Mouse (Mus musculus): ENCODE data around the gene Jph2. TPM values are rescaled to one million over a fixed set of nuclear protein-coding genes. Genes with fewer than 3 reads are reported as not detected.
A peak's percentile ranks its signal among the peaks of the same experiment; 100 is the strongest.

The Jph2 gene
- polyA plus RNA-seq, 1 experiment from 2014 or later, result 25.5 TPM

DNA sequence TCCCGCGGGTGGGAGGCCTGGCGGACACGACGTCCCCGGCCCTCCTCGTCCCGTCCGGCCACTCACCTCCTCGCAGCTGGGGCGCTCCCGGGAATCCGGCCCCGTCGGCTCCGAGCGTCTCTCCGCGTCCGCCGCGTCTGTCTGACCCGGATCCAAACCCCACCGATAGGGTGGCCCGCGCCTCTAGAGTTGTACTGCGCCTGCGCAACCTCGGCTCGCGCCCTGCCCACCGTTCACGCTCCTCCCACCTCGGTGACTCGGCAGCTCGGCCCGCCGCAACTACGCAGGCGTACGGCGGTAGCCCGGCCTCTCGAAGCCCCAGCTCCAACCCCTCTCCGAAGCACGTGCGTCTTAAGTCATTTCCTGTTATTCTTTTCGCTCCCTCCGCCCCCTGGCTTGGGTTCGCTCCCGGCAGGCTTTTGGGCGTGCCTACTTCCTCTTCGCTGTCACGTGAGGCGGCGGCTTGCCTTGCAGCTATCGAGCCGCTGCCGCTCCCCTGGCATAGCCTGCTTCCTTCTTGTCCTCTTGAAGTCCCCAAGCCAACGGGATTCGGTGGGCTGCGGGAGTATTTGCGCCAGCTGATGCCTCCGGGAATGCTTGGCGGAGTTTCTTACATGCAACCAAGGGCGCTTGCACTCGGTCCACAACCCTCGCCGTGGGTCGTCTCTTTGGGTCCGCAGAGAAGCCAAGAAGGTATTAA lies 21.7 kb upstream of the Jph2 start:
- H3K36me3 ChIP-seq (ENCODE audit: control insufficient read depth, insufficient read depth, low read length), result peaks cover 9% of the 10 kb centered on the region
- under 1% methylated on average over 70 of the region's 71 CpGs for WGBS
- H3K4me1 ChIP-seq (ENCODE audit: control insufficient read depth in 2 of 2, insufficient read depth in 2 of 2, low read length in 2 of 2), result peaks cover 10 to 22% of the 10 kb centered on the region in 2 experiments
- H3K4me3 ChIP-seq (ENCODE audit: control insufficient read depth in 1 of 2, insufficient read depth in 1 of 2, low read depth in 1 of 2, low read length in 2 of 2), result peak overlapping the region; percentile 85 to 92
- no peaks in the 10 kb centered on the region for H3K27me3 ChIP-seq (ENCODE audit: control insufficient read depth, insufficient read depth, low read length)
- ATAC-seq (ENCODE audit: insufficient number of reproducible peaks, insufficient read depth, low FRiP score, low read depth), result peak; percentile 98
- H3K9me3 ChIP-seq (ENCODE audit: control insufficient read depth, low read length), result no peaks in the 10 kb centered on the region
- peak overlapping the region; percentile 78 to 88 for H3K27ac ChIP-seq (replicated peaks in 1 of 2; ENCODE audit: control insufficient read depth in 1 of 2, insufficient read depth in 1 of 2, low read depth in 2 of 2, low read length in 2 of 2)
- peak overlapping the region; percentile 82 for H3K4me2 ChIP-seq (ENCODE audit: low read length)
- peak overlapping the region; percentile 88 for H3K9ac ChIP-seq (ENCODE audit: low read length)

DNA sequence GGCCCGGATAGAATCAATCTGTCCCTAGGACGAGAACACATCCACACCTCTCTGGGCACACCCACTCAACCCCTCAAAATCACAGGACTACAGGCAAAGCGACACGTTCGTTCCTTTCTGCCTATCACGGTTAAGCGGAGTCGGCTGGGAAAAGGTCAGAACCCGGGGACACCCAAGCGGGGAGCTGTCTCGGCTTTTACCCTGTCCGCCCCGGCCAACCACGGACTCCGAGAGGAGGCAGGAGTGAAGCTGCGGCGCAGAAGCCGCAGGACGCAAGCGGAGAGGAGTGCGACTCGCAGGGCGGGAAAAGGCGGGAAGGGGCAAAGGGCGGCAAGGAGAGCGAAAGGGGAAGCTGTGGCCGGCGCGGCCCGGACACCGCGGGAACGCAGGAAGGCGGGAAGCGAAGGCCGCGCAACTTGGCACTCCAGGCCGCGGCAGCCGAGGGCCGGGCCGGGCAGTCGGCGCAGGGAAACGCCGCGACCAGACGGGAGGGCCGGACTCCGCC lies 21.1 kb upstream of the Jph2 start:
- Histone ChIP-seq H3K36me3 (ENCODE audit: control insufficient read depth, insufficient read depth, low read length) (peaks cover 15% of the 10 kb centered on the region), H3K4me3 (ENCODE audit: control insufficient read depth in 1 of 2, insufficient read depth in 1 of 2, low read depth in 1 of 2, low read length in 2 of 2) (peak overlapping the region; percentile 85 to 92), H3K27me3 (ENCODE audit: control insufficient read depth, insufficient read depth, low read length) (no peaks in the 10 kb centered on the region), H3K9ac (ENCODE audit: low read length) (peak overlapping the region; percentile 85), H3K27ac (replicated peaks in 1 of 2; ENCODE audit: control insufficient read depth in 1 of 2, insufficient read depth in 1 of 2, low read depth in 2 of 2, low read length in 2 of 2) (peak overlapping the region; percentile 66 to 86), H3K4me2 (ENCODE audit: low read length) (peak overlapping the region; percentile 82), H3K9me3 (ENCODE audit: control insufficient read depth, low read length) (no peaks in the 10 kb centered on the region), H3K4me1 (ENCODE audit: control insufficient read depth in 2 of 2, insufficient read depth in 2 of 2, low read length in 2 of 2) (peaks cover 10 to 22% of the 10 kb centered on the region in 2 experiments)
- under 1% methylated on average over 45 of the region's 50 CpGs for WGBS
- ATAC-seq (ENCODE audit: insufficient number of reproducible peaks, insufficient read depth, low FRiP score, low read depth), result peak; percentile 11

DNA sequence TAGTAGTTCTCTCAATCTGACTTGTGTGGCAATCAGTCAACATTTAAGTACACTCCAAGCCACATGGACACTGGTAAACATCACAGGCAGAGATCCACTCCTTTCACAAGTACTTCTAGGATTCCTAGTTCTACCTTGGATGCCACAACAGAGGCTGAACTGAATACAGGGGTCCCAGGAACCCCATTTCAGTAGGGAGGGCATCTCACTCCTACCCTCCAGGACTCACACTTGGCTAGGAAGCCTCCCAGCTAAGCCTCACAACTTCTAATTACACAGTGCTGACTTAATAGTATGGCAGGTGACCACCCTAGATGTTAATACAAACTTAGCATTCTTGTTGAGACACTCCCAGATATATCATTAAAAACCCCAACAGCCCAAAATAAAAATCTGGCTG lies 20.0 kb upstream of the Jph2 start:
- Histone ChIP-seq H3K9me3 (ENCODE audit: control insufficient read depth, low read length) (no peaks in the 10 kb centered on the region), H3K4me3 (ENCODE audit: control insufficient read depth in 1 of 2, insufficient read depth in 1 of 2, low read depth in 1 of 2, low read length in 2 of 2) (peak overlapping the region in 1 of 2 experiments; percentile 92; a peak in 2 of 4 replicates)

DNA sequence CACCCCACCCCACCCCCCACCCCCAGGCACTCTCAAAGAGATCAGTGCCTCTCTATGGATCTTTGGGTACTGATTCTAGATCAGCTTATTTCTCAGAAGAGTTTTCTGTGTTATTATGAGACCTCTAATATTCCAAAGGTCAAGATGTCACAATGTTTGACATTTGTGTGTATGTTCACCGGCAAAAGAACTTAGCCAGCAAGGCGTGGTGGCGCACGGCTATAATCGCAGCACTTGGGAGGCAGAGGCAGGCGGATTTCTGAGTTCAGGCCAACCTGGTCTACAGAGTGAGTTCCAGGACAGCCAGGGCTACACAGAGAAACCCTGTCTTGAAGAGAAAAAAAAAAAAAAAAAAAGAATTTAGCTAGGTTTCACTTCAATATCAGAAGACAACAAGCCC lies 19.2 kb upstream of the Jph2 start:
- Histone ChIP-seq H3K9ac (ENCODE audit: low read length) (no peak overlapping the region), H3K4me1 (ENCODE audit: control insufficient read depth in 2 of 2, insufficient read depth in 2 of 2, low read length in 2 of 2) (peaks cover 8 to 18% of the 10 kb centered on the region in 2 experiments), H3K9me3 (ENCODE audit: control insufficient read depth, low read length) (no peaks in the 10 kb centered on the region), H3K36me3 (ENCODE audit: control insufficient read depth, insufficient read depth, low read length) (peaks cover 28% of the 10 kb centered on the region), H3K27me3 (ENCODE audit: control insufficient read depth, insufficient read depth, low read length) (no peaks in the 10 kb centered on the region), H3K4me2 (ENCODE audit: low read length) (no peak overlapping the region), H3K27ac (replicated peaks in 1 of 2; ENCODE audit: control insufficient read depth in 1 of 2, insufficient read depth in 1 of 2, low read depth in 2 of 2, low read length in 2 of 2) (no peak overlapping the region), H3K4me3 (ENCODE audit: control insufficient read depth in 1 of 2, insufficient read depth in 1 of 2, low read depth in 1 of 2, low read length in 2 of 2) (no peak overlapping the region)
- ATAC-seq (ENCODE audit: insufficient number of reproducible peaks, insufficient read depth, low FRiP score, low read depth), result no peak
- WGBS, result 96% methylated on average over 6 of the region's 6 CpGs

More for the DNA sequence above, 20.0 kb upstream of the Jph2 start:
- Histone ChIP-seq H3K9ac (ENCODE audit: low read length) (peak overlapping the region; percentile 85), H3K27ac (replicated peaks in 1 of 2; ENCODE audit: control insufficient read depth in 1 of 2, insufficient read depth in 1 of 2, low read depth in 2 of 2, low read length in 2 of 2) (no peak overlapping the region), H3K27me3 (ENCODE audit: control insufficient read depth, insufficient read depth, low read length) (no peaks in the 10 kb centered on the region), H3K4me1 (ENCODE audit: control insufficient read depth in 2 of 2, insufficient read depth in 2 of 2, low read length in 2 of 2) (peaks cover 8 to 18% of the 10 kb centered on the region in 2 experiments), H3K36me3 (ENCODE audit: control insufficient read depth, insufficient read depth, low read length) (peaks cover 22% of the 10 kb centered on the region), H3K4me2 (ENCODE audit: low read length) (peak overlapping the region; percentile 82)
- no peak for ATAC-seq (ENCODE audit: insufficient number of reproducible peaks, insufficient read depth, low FRiP score, low read depth)

DNA sequence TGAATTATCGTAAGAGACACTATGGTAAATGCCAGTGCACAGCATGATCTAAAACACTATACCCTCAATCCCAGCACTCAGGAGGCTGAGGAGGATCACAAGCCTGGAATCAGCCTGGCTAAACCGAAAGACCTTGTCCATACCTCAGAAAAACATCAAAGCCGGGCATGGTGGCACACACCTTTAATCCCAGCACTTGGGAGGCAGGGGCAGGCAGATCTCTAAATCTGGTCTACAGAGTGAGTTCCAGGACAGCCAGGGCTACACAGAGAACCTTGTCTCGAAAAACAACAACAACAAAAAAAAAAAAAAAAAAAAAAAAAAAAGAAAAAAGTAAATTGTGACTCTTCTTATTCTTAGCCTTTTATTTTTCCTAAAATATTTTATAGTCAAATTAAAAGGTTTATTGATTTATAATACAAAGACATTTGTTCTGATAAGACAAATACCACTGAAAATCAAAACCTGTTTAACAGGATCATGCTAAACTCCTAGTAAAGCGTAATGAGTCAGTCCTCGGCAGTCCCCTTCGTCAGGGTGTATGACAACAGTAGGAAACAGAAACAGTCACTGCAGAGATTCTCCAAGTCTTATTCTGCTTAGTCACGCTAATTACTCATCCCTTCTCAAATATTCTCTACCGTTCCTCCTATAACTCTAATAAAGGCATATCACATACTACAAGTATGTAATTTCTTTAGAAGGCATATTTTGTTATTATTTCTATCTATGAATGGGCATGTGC lies 15.2 kb upstream of the Jph2 start:
- H3K36me3 ChIP-seq (ENCODE audit: control insufficient read depth, insufficient read depth, low read length), result peaks cover 64% of the 10 kb centered on the region
- H3K4me1 ChIP-seq (ENCODE audit: control insufficient read depth in 2 of 2, insufficient read depth in 2 of 2, low read length in 2 of 2), result peaks cover 2 to 10% of the 10 kb centered on the region in 2 experiments; a peak in 3 of 4 replicates
- no peaks in the 10 kb centered on the region for H3K27me3 ChIP-seq (ENCODE audit: control insufficient read depth, insufficient read depth, low read length)
- ATAC-seq (ENCODE audit: insufficient number of reproducible peaks, insufficient read depth, low FRiP score, low read depth), result no peak
- no peak overlapping the region for H3K4me3 ChIP-seq (ENCODE audit: control insufficient read depth in 1 of 2, insufficient read depth in 1 of 2, low read depth in 1 of 2, low read length in 2 of 2)
- no peaks in the 10 kb centered on the region for H3K9me3 ChIP-seq (ENCODE audit: control insufficient read depth, low read length)
- WGBS, result 89% methylated on average over 9 of the region's 9 CpGs
- no peak overlapping the region; a peak in 1 of 4 replicates for H3K27ac ChIP-seq (replicated peaks in 1 of 2; ENCODE audit: control insufficient read depth in 1 of 2, insufficient read depth in 1 of 2, low read depth in 2 of 2, low read length in 2 of 2)
- no peak overlapping the region for H3K9ac ChIP-seq (ENCODE audit: low read length)
- no peak overlapping the region for H3K4me2 ChIP-seq (ENCODE audit: low read length)

DNA sequence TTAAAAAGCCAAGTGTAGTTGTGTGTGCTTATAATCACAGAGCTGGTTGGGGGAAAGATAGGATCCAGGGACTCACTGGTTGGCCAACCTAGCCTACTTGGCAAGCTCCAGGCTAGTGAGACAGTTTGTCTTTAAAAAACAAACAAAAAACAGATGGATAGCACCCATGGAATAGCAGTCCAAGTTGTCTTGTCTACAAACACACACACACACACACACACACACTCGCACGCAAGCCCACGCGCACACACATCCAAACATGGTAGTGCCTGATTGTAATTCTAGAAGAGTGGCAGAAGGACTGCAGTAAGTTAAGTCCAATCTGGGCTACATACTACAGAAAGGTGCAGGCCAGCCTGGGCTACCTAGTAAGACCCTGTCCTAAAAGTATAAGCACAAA lies 14.6 kb upstream of the Jph2 start:
- WGBS, result 95% methylated on average over 4 of the region's 4 CpGs
- H3K27ac ChIP-seq (replicated peaks in 1 of 2; ENCODE audit: control insufficient read depth in 1 of 2, insufficient read depth in 1 of 2, low read depth in 2 of 2, low read length in 2 of 2), result no peak overlapping the region
- H3K9ac ChIP-seq (ENCODE audit: low read length), result no peak overlapping the region
- H3K9me3 ChIP-seq (ENCODE audit: control insufficient read depth, low read length), result no peaks in the 10 kb centered on the region
- H3K36me3 ChIP-seq (ENCODE audit: control insufficient read depth, insufficient read depth, low read length), result peaks cover 68% of the 10 kb centered on the region
- no peaks in the 10 kb centered on the region for H3K27me3 ChIP-seq (ENCODE audit: control insufficient read depth, insufficient read depth, low read length)
- H3K4me1 ChIP-seq (ENCODE audit: control insufficient read depth in 2 of 2, insufficient read depth in 2 of 2, low read length in 2 of 2), result 0 out of 4 replicates have a peak, but pooled peaks cover 0 to 5% of the 10 kb centered on the region in 2 experiments
- ATAC-seq (ENCODE audit: insufficient number of reproducible peaks, insufficient read depth, low FRiP score, low read depth), result no peak
- no peak overlapping the region for H3K4me2 ChIP-seq (ENCODE audit: low read length)
- H3K4me3 ChIP-seq (ENCODE audit: control insufficient read depth in 1 of 2, insufficient read depth in 1 of 2, low read depth in 1 of 2, low read length in 2 of 2), result no peak overlapping the region

DNA sequence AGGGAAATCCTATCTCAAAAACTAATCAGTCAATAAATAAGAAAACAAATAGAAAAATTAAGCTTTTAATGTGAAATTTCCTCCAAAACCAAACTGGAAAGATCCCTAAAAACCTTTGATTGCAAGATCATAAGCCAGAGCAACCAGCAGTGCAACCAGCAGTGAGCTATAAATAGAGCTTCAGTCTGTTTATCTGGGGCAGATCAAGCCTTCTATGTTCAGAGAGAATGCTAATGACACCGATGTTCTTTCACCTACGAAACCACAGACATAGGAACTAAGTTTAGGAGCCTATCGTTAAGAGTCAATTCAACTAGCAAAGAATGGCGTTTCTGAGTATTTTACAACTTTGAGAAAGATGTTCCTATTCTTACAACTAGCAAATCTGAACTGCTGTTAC lies 14.0 kb upstream of the Jph2 start:
- Histone ChIP-seq H3K9me3 (ENCODE audit: control insufficient read depth, low read length) (no peaks in the 10 kb centered on the region), H3K4me3 (ENCODE audit: control insufficient read depth in 1 of 2, insufficient read depth in 1 of 2, low read depth in 1 of 2, low read length in 2 of 2) (no peak overlapping the region), H3K27me3 (ENCODE audit: control insufficient read depth, insufficient read depth, low read length) (no peaks in the 10 kb centered on the region), H3K4me1 (ENCODE audit: control insufficient read depth in 2 of 2, insufficient read depth in 2 of 2, low read length in 2 of 2) (0 out of 4 replicates have a peak, but pooled peaks cover 0 to 4% of the 10 kb centered on the region in 2 experiments), H3K27ac (replicated peaks in 1 of 2; ENCODE audit: control insufficient read depth in 1 of 2, insufficient read depth in 1 of 2, low read depth in 2 of 2, low read length in 2 of 2) (no peak overlapping the region), H3K4me2 (ENCODE audit: low read length) (no peak overlapping the region), H3K36me3 (ENCODE audit: control insufficient read depth, insufficient read depth, low read length) (peaks cover 74% of the 10 kb centered on the region), H3K9ac (ENCODE audit: low read length) (0 out of 2 replicates have a peak overlapping the region, but pooled peaks have one; percentile 16)
- 50% methylated on average over 4 of the region's 4 CpGs for WGBS
- ATAC-seq (ENCODE audit: insufficient number of reproducible peaks, insufficient read depth, low FRiP score, low read depth), result no peak
